Mouse (Mus musculus): ENCODE data around the gene Terb2. TPM values are rescaled to one million over a fixed set of nuclear protein-coding genes. Genes with fewer than 3 reads are reported as not detected.

The Terb2 gene
- total RNA-seq (2017): not detected in 2 replicates

DNA sequence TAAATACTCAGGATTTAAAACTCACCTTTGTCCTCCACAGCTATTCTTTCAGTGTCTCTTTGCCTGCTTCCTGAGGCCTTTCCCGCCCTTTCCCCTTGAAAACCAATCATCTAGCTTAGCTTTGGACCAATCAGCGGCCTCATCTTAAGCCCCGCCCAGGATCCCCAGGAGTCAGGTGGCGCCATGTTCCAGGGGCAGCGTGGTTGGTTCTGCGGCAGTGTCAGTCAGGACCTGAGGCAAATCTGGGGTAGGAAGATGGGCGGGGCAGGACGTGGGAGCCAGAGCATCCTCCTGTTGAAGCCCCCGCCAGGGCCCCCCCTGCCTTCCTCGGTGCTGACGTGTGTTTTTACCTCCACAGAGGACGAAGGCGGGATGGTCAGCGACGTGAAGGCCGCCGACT lies at the start of gene Terb2, which contains the start of gene Patl2:
Terb2 (plus strand) TSS at position 167 of the 400 bp plus-strand sequence.
Patl2 (minus strand) TSS at position 84 of the 400 bp plus-strand sequence.
- no peak for ATAC-seq (ENCODE audit: extremely low read depth, insufficient number of reproducible peaks, low FRiP score, poor library complexity, severe bottlenecking)

GRCm38 (mm10) chr2:122137839-122138465 lies 48.1 kb upstream of the Terb2 start:
- ATAC-seq (ENCODE audit: extremely low read depth, insufficient number of reproducible peaks, low FRiP score, poor library complexity, severe bottlenecking): no peak

DNA sequence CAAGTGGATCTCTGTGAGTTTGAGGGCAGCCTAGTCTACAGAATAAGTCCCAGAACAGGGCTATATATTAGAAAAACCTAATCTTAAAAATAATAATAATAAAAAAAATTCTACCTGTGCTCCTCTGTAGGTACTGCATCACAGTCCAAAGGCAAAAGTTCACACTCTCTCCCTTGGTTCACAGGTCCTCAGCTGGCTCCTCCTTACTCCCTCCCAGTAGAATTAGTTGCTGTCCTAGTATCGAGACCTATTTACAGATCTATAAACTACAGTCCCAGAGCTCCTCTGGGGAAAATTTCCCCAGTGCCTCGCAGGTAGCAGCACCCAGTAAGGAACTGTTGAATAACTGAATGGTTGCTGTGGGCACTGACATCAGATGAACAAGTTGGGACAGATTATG lies 45.3 kb upstream of the Terb2 start:
- ATAC-seq (ENCODE audit: extremely low read depth, insufficient number of reproducible peaks, low FRiP score, poor library complexity, severe bottlenecking): no peak

DNA sequence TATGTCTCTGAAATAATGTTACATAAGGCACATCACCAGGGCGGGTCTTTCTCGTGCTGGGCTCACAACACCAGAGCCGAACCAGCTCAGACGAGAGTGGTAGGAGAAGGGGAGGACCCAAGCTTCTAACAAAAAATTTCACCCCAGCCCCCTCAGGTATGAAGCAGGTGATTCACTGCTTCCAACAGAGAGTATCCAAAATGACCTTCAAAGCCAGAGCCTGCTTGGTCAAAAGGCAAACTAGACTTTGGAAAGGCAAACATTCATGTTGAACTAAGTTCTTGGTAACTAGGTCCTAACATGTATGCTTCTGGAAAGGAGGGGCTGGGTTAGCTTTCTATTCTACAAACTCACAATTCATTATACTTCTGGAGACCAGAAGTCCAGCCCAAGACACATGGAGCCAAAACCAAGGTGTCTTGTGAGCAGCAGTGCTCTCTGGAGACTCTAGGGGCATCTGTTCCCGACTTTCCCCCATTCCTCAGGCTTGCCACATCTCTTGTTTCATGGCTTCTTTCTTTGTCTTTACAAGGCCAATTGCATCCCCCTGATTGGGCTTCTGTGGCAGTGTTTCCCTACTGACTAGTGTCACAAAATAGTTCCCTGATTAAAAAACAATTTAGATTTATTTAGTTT lies 44.6 kb upstream of the Terb2 start:
- peak; percentile 35; the same call in 1 of the 2 replicates for ATAC-seq (ENCODE audit: extremely low read depth, insufficient number of reproducible peaks, low FRiP score, poor library complexity, severe bottlenecking)

DNA sequence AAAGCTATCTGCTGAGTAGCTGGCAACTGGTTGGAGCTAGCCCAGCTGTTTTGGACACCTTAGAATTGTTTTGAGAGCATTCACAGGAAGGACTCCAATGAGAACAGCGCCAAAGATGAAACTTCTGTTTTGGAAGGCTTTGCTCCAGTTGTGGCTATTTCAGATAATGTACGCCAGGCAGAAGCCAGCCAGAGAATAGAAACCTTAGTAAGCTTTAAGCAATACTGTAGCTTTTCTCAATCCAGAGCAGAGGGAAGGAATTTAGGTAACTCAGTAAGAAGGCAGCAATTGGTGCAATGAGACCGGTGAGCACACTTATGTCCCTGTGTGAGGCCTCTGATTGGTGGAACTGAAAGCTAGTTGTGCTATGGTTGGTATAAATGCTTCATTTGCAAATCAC lies 43.0 kb upstream of the Terb2 start:
- no peak for ATAC-seq (ENCODE audit: extremely low read depth, insufficient number of reproducible peaks, low FRiP score, poor library complexity, severe bottlenecking)

DNA sequence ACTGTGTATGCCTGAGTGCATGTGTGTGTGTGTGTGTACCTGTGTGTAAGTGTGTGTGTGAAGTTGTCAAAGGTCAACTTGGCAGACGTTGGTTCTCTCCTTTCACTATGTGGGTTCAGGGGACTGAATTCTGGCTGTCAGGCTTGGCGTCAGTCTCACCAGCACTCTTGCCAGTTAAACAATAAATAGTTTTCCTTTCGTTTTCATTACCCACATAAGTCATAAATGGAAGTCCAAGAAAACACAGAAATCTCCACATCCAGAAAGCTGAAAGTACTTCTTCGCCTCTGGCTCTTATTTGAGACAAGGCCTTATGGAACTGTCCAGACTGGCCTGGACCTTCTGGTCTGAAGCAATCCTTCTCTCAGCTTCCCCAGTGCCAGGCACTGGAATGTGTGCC lies 40.3 kb upstream of the Terb2 start:
- ATAC-seq (ENCODE audit: extremely low read depth, insufficient number of reproducible peaks, low FRiP score, poor library complexity, severe bottlenecking): no peak

- ATAC-seq (ENCODE audit: extremely low read depth, insufficient number of reproducible peaks, low FRiP score, poor library complexity, severe bottlenecking): no peak
These were observed 39.4 kb upstream of the Terb2 start for GRCm38 (mm10) chr2:122146687-122147086.

GRCm38 (mm10) chr2:122147508-122148241 lies 38.4 kb upstream of the Terb2 start, which contains the start of gene B2m:
B2m (plus strand) TSS chr2:122147686.
- ATAC-seq (ENCODE audit: extremely low read depth, insufficient number of reproducible peaks, low FRiP score, poor library complexity, severe bottlenecking): peak; percentile 90

DNA sequence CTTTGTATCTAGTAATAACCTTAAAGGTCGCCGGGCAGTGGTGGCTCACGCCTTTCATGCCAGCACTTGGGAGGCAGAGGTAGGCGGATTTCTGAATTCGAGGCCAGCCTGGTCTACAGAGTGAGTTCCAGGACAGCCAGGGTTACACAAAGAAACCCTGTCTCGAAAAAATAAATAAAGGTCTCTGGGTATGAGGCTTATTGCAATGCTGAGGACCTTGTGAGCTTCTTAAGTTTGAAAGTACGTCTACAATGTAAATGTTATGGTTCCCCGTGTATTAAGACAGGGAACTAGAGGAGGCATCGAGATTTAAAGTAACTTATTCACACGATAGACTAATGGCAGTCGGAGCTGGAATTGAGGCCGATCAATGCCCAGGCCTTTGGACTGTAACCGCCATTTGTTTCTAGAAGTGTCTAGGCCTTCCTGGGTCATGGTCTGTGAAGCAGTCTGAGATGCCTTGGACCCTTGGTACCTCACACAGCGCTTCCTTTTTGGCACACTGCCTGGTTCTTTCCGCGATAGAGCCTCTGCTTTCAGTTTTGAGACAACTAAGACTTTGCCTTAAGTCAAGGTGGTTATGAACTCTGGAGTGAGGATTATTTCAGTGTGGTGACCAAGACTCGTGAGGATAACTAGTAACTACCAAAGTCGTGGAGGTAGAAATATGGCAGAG lies 37.7 kb upstream of the Terb2 start:
- ATAC-seq (ENCODE audit: extremely low read depth, insufficient number of reproducible peaks, low FRiP score, poor library complexity, severe bottlenecking): peak; percentile 40

GRCm38 (mm10) chr2:122149316-122149715 lies 36.8 kb upstream of the Terb2 start:
- ATAC-seq (ENCODE audit: extremely low read depth, insufficient number of reproducible peaks, low FRiP score, poor library complexity, severe bottlenecking): no peak

DNA sequence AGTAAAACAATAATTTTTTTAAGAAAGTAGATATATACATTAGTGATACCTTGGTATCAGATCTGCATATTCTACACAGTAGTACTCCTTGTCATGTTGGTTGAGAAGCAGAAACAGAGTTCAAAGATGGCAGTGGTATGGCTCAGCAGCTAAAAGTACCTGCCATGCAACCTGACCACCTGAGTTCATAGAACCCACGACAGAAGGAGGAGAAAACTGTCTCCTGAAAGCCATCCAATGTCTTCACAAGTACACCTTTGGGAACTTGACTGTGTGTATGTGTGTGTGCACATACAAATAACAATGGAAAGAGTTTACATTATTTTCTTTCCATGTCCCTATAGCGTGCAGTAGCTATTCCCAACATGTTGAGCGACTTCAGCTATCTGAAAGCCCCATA lies 36.4 kb upstream of the Terb2 start:
- no peak for ATAC-seq (ENCODE audit: extremely low read depth, insufficient number of reproducible peaks, low FRiP score, poor library complexity, severe bottlenecking)

DNA sequence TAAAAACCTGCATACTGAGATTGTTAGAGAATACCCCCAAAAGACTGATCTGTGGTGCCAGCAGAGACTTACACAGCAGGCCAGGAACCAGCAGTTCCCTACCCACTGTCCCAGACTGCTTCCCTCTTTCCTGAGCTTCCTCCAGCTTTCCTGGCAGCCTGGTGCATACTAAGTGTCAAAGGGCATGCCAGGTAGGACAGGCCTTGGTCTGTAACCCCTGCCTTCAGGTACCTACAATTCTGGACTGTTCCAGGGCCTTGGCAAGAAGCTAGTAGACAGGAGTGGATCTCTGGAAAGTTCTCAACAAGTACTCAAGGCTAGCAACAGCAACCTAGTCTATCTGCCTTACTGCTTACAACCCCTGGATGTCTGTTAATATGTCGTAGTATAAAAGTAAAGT lies 34.9 kb upstream of the Terb2 start:
- no peak for ATAC-seq (ENCODE audit: extremely low read depth, insufficient number of reproducible peaks, low FRiP score, poor library complexity, severe bottlenecking)

- ATAC-seq (ENCODE audit: extremely low read depth, insufficient number of reproducible peaks, low FRiP score, poor library complexity, severe bottlenecking): no peak
These were observed 33.2 kb upstream of the Terb2 start for GRCm38 (mm10) chr2:122152850-122153249.

- no peak for ATAC-seq (ENCODE audit: extremely low read depth, insufficient number of reproducible peaks, low FRiP score, poor library complexity, severe bottlenecking)
These were observed 32.2 kb upstream of the Terb2 start for GRCm38 (mm10) chr2:122153681-122154365.

- no peak for ATAC-seq (ENCODE audit: extremely low read depth, insufficient number of reproducible peaks, low FRiP score, poor library complexity, severe bottlenecking)
These were observed 31.6 kb upstream of the Terb2 start for GRCm38 (mm10) chr2:122154479-122154878.

GRCm38 (mm10) chr2:122155292-122155691 lies 30.8 kb upstream of the Terb2 start:
- no peak for ATAC-seq (ENCODE audit: extremely low read depth, insufficient number of reproducible peaks, low FRiP score, poor library complexity, severe bottlenecking)

GRCm38 (mm10) chr2:122156051-122156700 lies 29.9 kb upstream of the Terb2 start:
- ATAC-seq (ENCODE audit: extremely low read depth, insufficient number of reproducible peaks, low FRiP score, poor library complexity, severe bottlenecking): peak; percentile 40

- no peak for ATAC-seq (ENCODE audit: extremely low read depth, insufficient number of reproducible peaks, low FRiP score, poor library complexity, severe bottlenecking)
These were observed 28.5 kb upstream of the Terb2 start for GRCm38 (mm10) chr2:122157561-122157960.

All from neutrophil, adult 5-6 weeks (primary cell).